In the genomic region with DNA sequence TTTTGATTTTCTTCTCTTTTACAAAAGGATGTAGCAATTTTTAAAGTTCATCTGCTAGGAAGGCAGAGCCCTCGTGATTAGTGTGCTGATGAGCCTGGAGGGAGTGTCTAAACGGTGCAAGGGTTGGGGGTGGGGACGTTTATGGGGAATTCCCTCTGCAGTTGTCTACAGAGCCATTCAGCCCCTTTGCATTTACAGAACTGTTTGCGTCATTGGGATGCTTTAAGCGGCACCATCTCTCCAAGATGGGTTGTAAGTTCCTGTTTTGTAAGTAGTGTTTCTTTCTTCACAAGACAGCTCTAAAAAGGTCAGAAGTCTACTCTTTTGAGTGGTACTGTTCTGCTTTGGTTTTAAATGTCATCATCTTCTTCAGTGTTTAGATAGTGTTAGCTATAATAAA, we compare ENCODE assay signal across 1 mouse cellular context.
TF ChIP-seq lines count a peak whose summit lies in the region.

No protein-coding gene starts in this region.

TF ChIP-seq in CH12.LX, 34 proteins besides CTCF, POLR2A, EP300 and RAD21 (continued from another document):
- TF ChIP-seq GABPA (IDR thresholded peaks at IDR 0.05; ENCODE audit: insufficient replicate concordance, low read depth, low read length) (no peak), NELFE (IDR thresholded peaks at IDR 0.05; ENCODE audit: low read depth, low read length) (peak; percentile 68; the same call in 1 of the 2 replicates), ZNF384 (IDR thresholded peaks at IDR 0.05; ENCODE audit: low read depth, low read length) (no peak), BHLHE40 (IDR thresholded peaks at IDR 0.05; ENCODE audit: low read depth, low read length) (peak; percentile 78), CHD2 (IDR thresholded peaks at IDR 0.05; ENCODE audit: low read length) (peak; percentile 74), IRF4 (IDR thresholded peaks at IDR 0.05; ENCODE audit: low read depth, low read length) (peak; percentile 50; the same call in 1 of the 2 replicates)
